Mouse (Mus musculus): ENCODE data around the gene Smyd2. TPM values are rescaled to one million over a fixed set of nuclear protein-coding genes. Genes with fewer than 3 reads are reported as not detected.

Smyd2 gene
- polyA plus RNA-seq, 1 experiment from 2014 or later = 187 TPM

DNA sequence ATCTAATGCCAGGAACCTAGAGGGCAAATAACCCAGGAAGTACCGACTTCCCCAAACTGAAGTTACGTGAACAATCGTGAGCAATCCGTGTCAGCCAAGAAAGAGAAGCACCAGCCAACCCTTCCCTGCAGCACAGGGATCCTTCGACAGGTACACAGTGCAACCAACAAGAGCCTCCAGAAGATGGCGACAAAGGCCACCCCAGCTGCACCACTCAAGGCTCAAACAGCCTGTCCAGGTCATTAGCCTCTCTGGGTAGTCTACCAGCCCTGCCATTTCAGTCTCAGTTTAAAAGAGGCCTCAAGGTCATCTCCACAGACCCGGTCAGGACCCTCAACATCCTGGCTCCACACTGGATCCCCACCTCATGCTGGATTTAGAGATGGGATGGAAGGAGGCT is 34.6 kb downstream of the Smyd2 start:
- H3K4me1 ChIP-seq = peaks cover 30% of the 10 kb centered on the region
- ATAC-seq (ENCODE audit: extremely low read depth, insufficient number of reproducible peaks, low FRiP score, low TSS enrichment) = 0 out of 2 replicates have a peak, but pooled peaks have one; percentile 22

DNA sequence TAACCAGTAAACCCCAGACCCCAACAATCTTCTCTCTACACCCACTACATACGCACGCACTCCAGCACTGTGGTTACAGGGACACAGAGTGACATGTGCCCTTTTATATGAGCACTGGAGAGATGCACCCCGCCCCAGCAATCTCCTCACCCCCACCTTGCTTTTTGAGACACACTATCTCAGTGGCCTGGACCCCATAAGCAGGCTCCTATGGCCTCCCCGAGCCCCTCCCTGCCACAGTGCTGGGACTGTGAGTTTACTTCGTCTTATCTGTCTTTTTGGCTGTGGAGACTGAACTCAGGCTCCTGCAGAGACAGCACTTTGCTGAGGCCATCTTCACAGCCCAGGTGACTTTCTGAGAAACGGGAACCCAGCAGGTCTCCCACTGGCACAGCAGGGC is 36.2 kb downstream of the Smyd2 start:
- no peak overlapping the region for H3K4me3 ChIP-seq
- H3K27ac ChIP-seq (replicated peaks) = no peak overlapping the region
- H3K9ac ChIP-seq = no peak overlapping the region
- ATAC-seq (ENCODE audit: extremely low read depth, insufficient number of reproducible peaks, low FRiP score, low TSS enrichment) = no peak
- no peaks in the 10 kb centered on the region for H3K9me3 ChIP-seq
- no peaks in the 10 kb centered on the region for H3K27me3 ChIP-seq (replicated peaks)
- 67% methylated on average over 6 of the region's 6 CpGs for WGBS
- H3K4me2 ChIP-seq = no peak overlapping the region
- peaks cover 74% of the 10 kb centered on the region for H3K36me3 ChIP-seq
- peaks cover 30% of the 10 kb centered on the region for H3K4me1 ChIP-seq

More for the DNA sequence above, 34.6 kb downstream of the Smyd2 start:
- Histone ChIP-seq H3K27me3 (replicated peaks) (no peaks in the 10 kb centered on the region), H3K9me3 (no peaks in the 10 kb centered on the region), H3K9ac (no peak overlapping the region; the same call in 1 of the 2 replicates), H3K27ac (replicated peaks) (peak overlapping the region; percentile 49), H3K36me3 (peaks cover 73% of the 10 kb centered on the region), H3K4me2 (no peak overlapping the region), H3K4me3 (no peak overlapping the region)
- 30% methylated on average over 7 of the region's 7 CpGs for WGBS

DNA sequence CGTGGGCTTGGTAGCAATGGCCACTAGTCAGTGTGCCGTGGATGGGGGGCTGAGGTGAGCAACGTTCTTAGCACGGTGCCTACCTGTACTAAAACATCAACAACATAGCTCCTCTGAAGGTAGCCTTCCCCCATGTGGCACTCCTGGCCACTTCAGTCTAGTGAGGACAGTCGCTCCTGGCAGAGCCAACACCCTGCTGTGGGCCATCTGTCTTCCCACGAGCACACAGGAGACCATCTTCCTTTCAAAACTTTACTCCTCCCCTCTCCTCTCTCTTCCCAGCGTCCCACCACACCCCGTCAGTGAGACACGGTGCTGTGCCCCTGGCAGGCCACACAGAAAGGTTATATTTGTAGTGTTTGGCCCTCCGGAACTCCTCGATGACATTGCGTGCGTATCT is 37.2 kb downstream of the Smyd2 start:
- Histone ChIP-seq H3K9ac (no peak overlapping the region), H3K4me2 (no peak overlapping the region), H3K4me3 (no peak overlapping the region), H3K27me3 (replicated peaks) (no peaks in the 10 kb centered on the region), H3K4me1 (peaks cover 40% of the 10 kb centered on the region), H3K27ac (replicated peaks) (no peak overlapping the region), H3K36me3 (peaks cover 80% of the 10 kb centered on the region), H3K9me3 (no peaks in the 10 kb centered on the region)
- WGBS = 64% methylated on average over 13 of the region's 13 CpGs
- ATAC-seq (ENCODE audit: extremely low read depth, insufficient number of reproducible peaks, low FRiP score, low TSS enrichment) = no peak

DNA sequence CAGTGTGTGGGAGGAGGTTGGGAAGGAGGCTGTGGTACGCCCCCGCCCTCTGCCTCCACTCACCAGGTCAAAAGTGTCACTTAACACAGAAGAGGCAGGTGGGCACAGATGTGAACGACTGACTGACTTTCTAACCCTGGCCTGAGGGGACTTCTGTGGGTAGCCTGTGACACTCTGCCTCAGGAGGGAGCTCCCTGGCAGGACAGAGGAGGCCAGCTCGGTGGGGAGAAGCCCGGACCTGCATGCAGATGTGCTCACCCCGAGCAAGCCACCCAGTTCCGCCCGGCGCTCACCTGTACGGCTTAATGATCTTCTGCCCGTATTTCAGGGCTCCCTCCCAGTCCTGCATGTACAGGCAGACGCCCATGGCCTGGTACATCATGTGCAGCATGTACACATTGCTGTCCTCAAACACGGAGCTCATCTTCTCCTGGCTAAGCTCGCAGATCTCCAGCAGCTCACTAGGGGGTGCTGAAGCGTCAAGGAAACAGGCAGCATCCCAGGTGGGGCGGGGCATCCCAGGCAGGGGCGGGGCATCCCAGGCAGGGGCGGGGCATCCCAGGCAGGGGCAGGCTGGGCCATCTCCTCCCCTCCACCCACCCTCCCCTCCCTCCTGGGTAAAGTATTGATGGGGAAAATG is 38.5 kb downstream of the Smyd2 start:
- Histone ChIP-seq H3K9me3 (no peaks in the 10 kb centered on the region), H3K4me2 (no peak overlapping the region), H3K4me3 (no peak overlapping the region), H3K27me3 (replicated peaks) (no peaks in the 10 kb centered on the region), H3K9ac (no peak overlapping the region), H3K36me3 (peaks cover 88% of the 10 kb centered on the region), H3K4me1 (peaks cover 39% of the 10 kb centered on the region), H3K27ac (replicated peaks) (no peak overlapping the region)
- WGBS = 45% methylated on average over 18 of the region's 18 CpGs
- ATAC-seq (ENCODE audit: extremely low read depth, insufficient number of reproducible peaks, low FRiP score, low TSS enrichment) = no peak

DNA sequence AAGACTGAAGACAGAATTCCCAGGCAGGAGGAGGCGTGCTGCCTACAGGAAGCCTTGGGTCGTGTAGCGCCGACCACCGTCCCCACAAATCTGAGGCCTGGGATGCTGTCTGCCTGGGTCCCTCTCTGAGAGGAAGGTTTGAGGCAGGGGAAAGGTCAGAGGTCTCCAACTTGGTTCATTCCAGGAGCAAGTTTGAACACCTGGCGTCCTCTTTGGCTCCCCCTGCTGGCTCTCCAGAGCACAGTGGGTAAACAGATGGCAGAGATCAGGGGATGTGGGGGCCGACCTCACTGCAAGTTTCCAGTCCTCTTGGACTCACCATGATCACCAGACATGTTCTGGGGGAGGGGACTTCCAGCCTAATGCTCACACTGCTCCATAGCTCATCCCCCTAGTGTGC is 39.3 kb downstream of the Smyd2 start:
- WGBS = 53% methylated on average over 7 of the region's 7 CpGs
- peaks cover 35% of the 10 kb centered on the region for H3K4me1 ChIP-seq

DNA sequence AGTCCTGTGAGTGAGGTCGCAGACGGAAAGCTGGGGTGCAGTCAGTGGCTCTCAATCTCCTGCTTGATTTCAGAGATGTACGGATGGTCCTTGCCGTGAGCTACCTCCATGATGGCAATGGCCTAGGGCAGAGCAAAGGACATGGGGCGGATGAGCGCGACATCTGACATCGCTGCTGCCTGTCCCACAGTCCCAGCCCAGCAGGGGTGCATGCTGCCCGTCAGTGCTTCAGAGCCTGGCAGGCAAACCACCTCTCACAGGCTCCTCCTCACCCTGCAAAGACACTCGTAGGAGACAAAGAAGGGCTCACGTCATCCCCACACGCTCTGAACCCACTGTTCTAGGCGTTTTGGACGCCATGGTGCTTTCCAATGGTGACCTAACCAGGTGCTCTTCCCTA is 41.4 kb downstream of the Smyd2 start:
- H3K9ac ChIP-seq = peak overlapping the region; percentile 30; the same call in 1 of the 2 replicates
- peaks cover 83% of the 10 kb centered on the region for H3K36me3 ChIP-seq

More for the DNA sequence above, 39.3 kb downstream of the Smyd2 start:
- H3K36me3 ChIP-seq = peaks cover 84% of the 10 kb centered on the region
- H3K27ac ChIP-seq (replicated peaks) = no peak overlapping the region
- no peaks in the 10 kb centered on the region for H3K27me3 ChIP-seq (replicated peaks)
- ATAC-seq (ENCODE audit: extremely low read depth, insufficient number of reproducible peaks, low FRiP score, low TSS enrichment) = no peak
- H3K4me3 ChIP-seq = no peak overlapping the region
- H3K9me3 ChIP-seq = no peaks in the 10 kb centered on the region
- H3K9ac ChIP-seq = no peak overlapping the region
- no peak overlapping the region for H3K4me2 ChIP-seq

DNA sequence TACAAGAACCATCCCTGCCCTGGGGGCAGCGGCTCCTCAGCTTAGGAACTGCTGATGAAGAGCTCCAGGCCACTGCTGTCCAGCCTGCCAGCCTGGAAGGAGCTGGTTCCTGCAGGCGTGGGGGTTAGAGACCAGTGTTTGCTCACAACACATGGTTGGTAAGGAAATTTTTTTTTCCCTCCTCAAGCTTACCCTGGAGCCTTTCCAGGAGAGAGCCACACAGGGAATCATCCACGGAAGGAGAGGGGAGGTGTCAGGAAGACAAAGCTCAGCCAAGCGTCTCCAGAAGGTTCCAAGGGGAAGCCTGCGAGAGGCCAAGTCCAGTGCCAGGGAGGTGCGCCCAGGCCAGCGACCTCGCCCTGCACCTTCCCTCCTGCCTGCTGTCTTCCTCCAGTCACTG is 42.2 kb downstream of the Smyd2 start:
- WGBS = 62% methylated on average over 8 of the region's 8 CpGs
- peaks cover 75% of the 10 kb centered on the region for H3K36me3 ChIP-seq
- ATAC-seq (ENCODE audit: extremely low read depth, insufficient number of reproducible peaks, low FRiP score, low TSS enrichment) = 0 out of 2 replicates have a peak, but pooled peaks have one; percentile 25
- peak overlapping the region; percentile 79 for H3K27ac ChIP-seq (replicated peaks)
- H3K4me2 ChIP-seq = no peak overlapping the region
- no peak overlapping the region for H3K4me3 ChIP-seq
- no peaks in the 10 kb centered on the region for H3K9me3 ChIP-seq
- H3K9ac ChIP-seq = peak overlapping the region; percentile 39; the same call in 1 of the 2 replicates
- peaks cover 61% of the 10 kb centered on the region for H3K4me1 ChIP-seq
- no peaks in the 10 kb centered on the region for H3K27me3 ChIP-seq (replicated peaks)

More for the DNA sequence above, 41.4 kb downstream of the Smyd2 start:
- 73% methylated on average over 14 of the region's 14 CpGs for WGBS
- Histone ChIP-seq H3K9me3 (no peaks in the 10 kb centered on the region), H3K4me2 (no peak overlapping the region), H3K4me1 (peaks cover 53% of the 10 kb centered on the region), H3K4me3 (no peak overlapping the region), H3K27ac (replicated peaks) (peak overlapping the region; percentile 79), H3K27me3 (replicated peaks) (no peaks in the 10 kb centered on the region)
- ATAC-seq (ENCODE audit: extremely low read depth, insufficient number of reproducible peaks, low FRiP score, low TSS enrichment) = no peak

DNA sequence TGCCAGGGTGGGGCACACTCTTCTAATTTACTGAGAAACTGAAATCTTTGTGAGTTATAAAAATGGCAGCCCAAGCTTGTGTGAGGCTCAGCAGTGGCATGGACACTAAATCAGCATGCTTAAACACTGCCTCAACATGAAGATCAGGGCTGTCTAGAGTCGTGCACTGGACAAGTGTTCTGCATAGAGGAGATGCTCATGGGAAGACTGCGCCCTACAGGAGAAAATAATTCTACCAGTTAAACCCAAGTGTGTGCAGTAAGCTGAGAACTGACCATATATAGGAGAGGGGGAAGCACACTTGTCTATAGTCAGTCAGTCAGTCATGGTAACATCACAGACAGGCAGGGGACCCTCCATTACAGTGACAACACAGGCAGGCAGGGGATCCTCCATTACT is 43.0 kb downstream of the Smyd2 start:
- H3K9ac ChIP-seq = peak overlapping the region; percentile 33; the same call in 1 of the 2 replicates
- peaks cover 68% of the 10 kb centered on the region for H3K36me3 ChIP-seq
- 45% methylated on average over 2 of the region's 2 CpGs for whole genome bisulfite sequencing
- no peak overlapping the region for H3K4me3 ChIP-seq
- 0 out of 2 replicates have a peak, but pooled peaks have one; percentile 5 for ATAC-seq (ENCODE audit: extremely low read depth, insufficient number of reproducible peaks, low FRiP score, low TSS enrichment)
- H3K9me3 ChIP-seq = no peaks in the 10 kb centered on the region
- no peak overlapping the region for H3K4me2 ChIP-seq
- H3K27me3 ChIP-seq (replicated peaks) = no peaks in the 10 kb centered on the region
- peak overlapping the region; percentile 79 for H3K27ac ChIP-seq (replicated peaks)
- H3K4me1 ChIP-seq = peaks cover 69% of the 10 kb centered on the region

DNA sequence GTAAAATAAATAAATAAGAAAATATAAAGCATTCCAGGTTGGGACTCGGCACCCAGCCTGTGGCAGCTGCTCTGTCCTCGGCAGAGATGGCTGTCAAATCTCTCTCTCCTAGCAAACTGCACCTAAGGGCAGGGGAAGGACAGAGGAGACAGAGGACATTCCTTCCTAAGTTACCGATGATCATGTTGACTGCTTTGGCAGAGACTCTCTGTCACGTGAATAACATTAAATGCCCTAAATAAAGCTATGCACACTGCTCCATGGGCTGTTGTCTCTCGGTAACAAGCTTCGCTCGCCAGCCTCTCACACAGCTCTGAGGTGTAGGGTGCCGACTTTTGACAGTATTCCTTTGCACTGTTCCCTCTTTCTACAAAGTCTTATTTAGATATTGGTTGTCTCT is 46.0 kb downstream of the Smyd2 start:
- H3K9ac ChIP-seq = peak overlapping the region; percentile 30
- WGBS = 38% methylated on average over 8 of the region's 8 CpGs
- no peaks in the 10 kb centered on the region for H3K27me3 ChIP-seq (replicated peaks)
- H3K36me3 ChIP-seq = peaks cover 50% of the 10 kb centered on the region
- no peak overlapping the region for H3K4me3 ChIP-seq
- no peak for ATAC-seq (ENCODE audit: extremely low read depth, insufficient number of reproducible peaks, low FRiP score, low TSS enrichment)
- H3K9me3 ChIP-seq = no peaks in the 10 kb centered on the region
- peak overlapping the region; percentile 6 for H3K4me2 ChIP-seq
- H3K4me1 ChIP-seq = peaks cover 73% of the 10 kb centered on the region
- H3K27ac ChIP-seq (replicated peaks) = peak overlapping the region; percentile 65

DNA sequence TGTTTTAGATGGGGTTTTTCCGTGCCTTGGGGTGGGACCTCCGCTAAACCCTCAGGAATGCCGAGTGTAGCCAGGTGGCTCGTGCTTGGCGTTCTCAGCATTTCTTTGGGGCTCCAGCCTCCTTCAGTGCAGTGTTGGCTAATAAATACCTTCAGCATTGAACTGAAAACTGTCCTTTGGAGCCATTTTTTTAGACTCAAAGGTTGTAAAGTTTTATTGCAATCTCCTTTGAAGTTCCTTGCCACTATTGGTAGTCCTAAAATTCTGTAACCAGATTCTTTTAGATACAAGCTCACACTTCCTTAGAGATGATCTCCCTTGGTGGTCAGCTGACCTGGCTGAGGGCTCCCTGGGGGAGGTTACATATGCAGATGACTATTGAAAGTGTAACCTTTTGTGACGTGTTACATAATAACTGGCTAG is 46.7 kb downstream of the Smyd2 start:
- Histone ChIP-seq H3K4me2 (no peak overlapping the region), H3K36me3 (peaks cover 50% of the 10 kb centered on the region), H3K4me3 (no peak overlapping the region), H3K4me1 (peaks cover 68% of the 10 kb centered on the region), H3K9ac (peak overlapping the region; percentile 63), H3K9me3 (no peaks in the 10 kb centered on the region), H3K27ac (replicated peaks) (peak overlapping the region; percentile 65), H3K27me3 (replicated peaks) (no peaks in the 10 kb centered on the region)
- no peak for ATAC-seq (ENCODE audit: extremely low read depth, insufficient number of reproducible peaks, low FRiP score, low TSS enrichment)
- WGBS = 30% methylated on average over 6 of the region's 6 CpGs

DNA sequence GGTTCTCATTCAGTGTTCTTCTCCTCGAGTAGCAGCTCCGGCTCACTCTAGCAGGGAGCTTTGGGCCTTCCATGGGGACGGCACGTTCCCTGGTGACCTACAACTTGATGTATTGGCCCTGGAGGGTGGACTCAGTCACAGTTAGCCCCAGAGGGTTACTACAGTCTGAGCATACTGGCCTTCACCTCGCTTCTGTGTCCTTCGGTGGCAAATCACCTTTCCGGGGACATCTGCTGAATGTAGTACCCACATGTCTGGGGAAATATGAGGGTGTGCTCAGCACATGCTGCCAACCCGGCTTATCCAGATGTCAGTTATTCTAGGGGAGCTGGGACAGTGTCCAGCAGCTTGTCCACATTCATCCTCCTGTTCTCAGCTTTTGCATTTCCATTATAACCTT is 48.6 kb downstream of the Smyd2 start:
- Histone ChIP-seq H3K27me3 (replicated peaks) (no peaks in the 10 kb centered on the region), H3K36me3 (peaks cover 47% of the 10 kb centered on the region), H3K9ac (no peak overlapping the region), H3K4me1 (peaks cover 52% of the 10 kb centered on the region), H3K4me2 (no peak overlapping the region), H3K4me3 (no peak overlapping the region), H3K27ac (replicated peaks) (no peak overlapping the region), H3K9me3 (no peaks in the 10 kb centered on the region)
- WGBS = 77% methylated on average over 8 of the region's 8 CpGs
- no peak for ATAC-seq (ENCODE audit: extremely low read depth, insufficient number of reproducible peaks, low FRiP score, low TSS enrichment)

DNA sequence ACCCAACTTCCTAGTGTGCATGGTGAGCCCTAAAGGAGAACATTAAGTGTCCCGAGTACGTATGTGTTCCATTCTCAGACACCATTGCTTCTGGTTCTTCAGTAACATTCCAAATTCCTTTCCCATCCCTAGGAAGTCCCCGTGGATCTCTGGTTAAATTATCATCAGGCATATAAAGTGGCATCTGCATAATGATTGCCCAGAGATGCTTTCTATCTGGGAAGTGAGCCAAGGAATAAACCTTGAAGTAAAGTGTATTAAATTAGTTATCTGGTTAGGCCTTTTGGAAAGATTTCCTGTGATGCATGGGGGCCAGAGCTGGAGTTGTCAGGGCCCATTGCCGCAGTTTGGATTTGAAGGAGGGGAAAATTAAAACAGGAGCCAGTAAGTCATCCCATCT is 50.1 kb downstream of the Smyd2 start:
- WGBS = 73% methylated on average over 4 of the region's 4 CpGs
- Histone ChIP-seq H3K27me3 (replicated peaks) (no peaks in the 10 kb centered on the region), H3K36me3 (peaks cover 36% of the 10 kb centered on the region), H3K4me2 (no peak overlapping the region), H3K9me3 (no peaks in the 10 kb centered on the region), H3K4me3 (no peak overlapping the region), H3K27ac (replicated peaks) (no peak overlapping the region), H3K4me1 (peaks cover 54% of the 10 kb centered on the region), H3K9ac (no peak overlapping the region)
- ATAC-seq (ENCODE audit: extremely low read depth, insufficient number of reproducible peaks, low FRiP score, low TSS enrichment) = no peak
